Mouse (Mus musculus) C2C12 (cell line): ENCODE measurements around the gene Actr3.

ENCODE experiments used
- CEBPB ChIP-seq: IDR thresholded peaks from one replicate; pipeline ENCODE4 v1.6.1; 2011; ENCODE audit warnings: low read depth, mild to moderate bottlenecking, control low read depth, moderate library complexity
- CTCF ChIP-seq: IDR thresholded peaks from one replicate; pipeline ENCODE4 v1.5.1; 2011; ENCODE audit not compliant: control insufficient read depth, insufficient read depth, insufficient read length
- FOSL1 ChIP-seq: IDR thresholded peaks from one replicate; pipeline ENCODE4 v1.8.0; 2011; ENCODE audit warnings: mild to moderate bottlenecking, low read length; ENCODE audit not compliant: poor library complexity, insufficient read depth, severe bottlenecking
- MAX ChIP-seq: IDR thresholded peaks from one replicate; pipeline ENCODE4 v1.6.1; 2011; ENCODE audit warnings: mild to moderate bottlenecking, control low read depth
- MYOD1 ChIP-seq: IDR thresholded peaks from one replicate; pipeline ENCODE4 v1.6.1; 2011; ENCODE audit warnings: low read depth; ENCODE audit not compliant: control insufficient read depth, insufficient read length
- MYOG ChIP-seq: IDR thresholded peaks from one replicate; pipeline ENCODE4 v1.6.1; 2011; ENCODE audit not compliant: control insufficient read depth, insufficient read length; ENCODE audit errors: extremely low read depth
- USF1 ChIP-seq: IDR thresholded peaks from one replicate; pipeline ENCODE4 v1.6.1; 2011; ENCODE audit warnings: low read depth, mild to moderate bottlenecking, control low read depth, moderate library complexity

DNA sequence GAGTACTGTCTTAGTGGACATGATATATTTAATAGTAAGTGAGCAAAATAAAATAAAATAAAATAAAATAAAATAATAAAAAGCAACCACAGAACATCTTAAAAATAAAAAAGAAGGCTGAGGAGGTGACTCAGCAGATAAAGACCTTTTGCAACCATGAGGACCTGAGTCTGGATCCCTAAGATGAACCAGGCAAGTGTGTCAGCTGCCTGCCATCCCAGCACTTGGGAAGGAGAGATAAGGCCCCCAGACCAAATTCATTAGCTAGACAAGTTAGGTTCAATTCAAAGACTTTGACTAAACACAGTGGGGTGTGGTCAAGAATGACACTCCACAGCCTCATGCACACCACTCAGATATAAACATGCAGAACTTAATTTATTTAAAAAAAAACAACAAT lies 12.4 kb upstream of the Actr3 start:
- TF ChIP-seq CTCF = no peak
- no peak for TF ChIP-seq MAX
- no peak for TF ChIP-seq MYOD1
- TF ChIP-seq MYOG = no peak
- no peak for TF ChIP-seq CEBPB
- TF ChIP-seq USF1 = no peak
- no peak for TF ChIP-seq FOSL1
